Comparison of ENCODE assay signal across 9 mouse cellular contexts in genomic region chr1:88756658-88757057, GRCm38 (mm10). TPM values are rescaled to one million over a fixed set of nuclear protein-coding genes. Genes with fewer than 3 reads are reported as not detected.
DNase-seq lines count a peak whose midpoint lies in the region; ATAC-seq lines count a peak whose summit lies in the region.
"Had no signal": no experiment of that assay in that cellular context is flagged by ENCODE, and none has a peak within 500 bp of the region (broad histone marks: within the 10 kb centered on the region; RNA-seq: fewer than 3 reads in every experiment).

No protein-coding gene starts in this region.

- ATAC-seq in forebrain, embryonic 15.5 days (replicated peaks), result peak; percentile 67
- ATAC-seq in megakaryocyte progenitor cell, adult 5-6 weeks (replicated peaks; ENCODE audit: poor library complexity), result peak; percentile 76
- no peak for ATAC-seq in stomach, embryonic 14.5 days (ENCODE audit: insufficient number of reproducible peaks, insufficient read depth, low FRiP score, low read depth)

- H3K27me3 ChIP-seq in forebrain, embryonic 15.5 days, result no peaks in the 10 kb centered on the region
- no peaks in the 10 kb centered on the region for H3K27me3 ChIP-seq in hindbrain, embryonic 10.5 days (ENCODE audit: insufficient read depth, poor library complexity, severe bottlenecking)
- no peaks in the 10 kb centered on the region for H3K27me3 ChIP-seq in stomach, embryonic 14.5 days (ENCODE audit: control insufficient read depth, insufficient read depth, low read length)

- 60% methylated on average over 7 of the region's 7 CpGs for WGBS in forebrain, embryonic 15.5 days
- WGBS in hindbrain, embryonic 10.5 days, result 76% methylated on average over 7 of the region's 7 CpGs
- WGBS in stomach, embryonic 14.5 days, result 76% methylated on average over 7 of the region's 7 CpGs

- no peaks in the 10 kb centered on the region for H3K9me3 ChIP-seq in forebrain, embryonic 15.5 days
- H3K9me3 ChIP-seq in hindbrain, embryonic 10.5 days, result no peaks in the 10 kb centered on the region
- H3K9me3 ChIP-seq in stomach, embryonic 14.5 days (ENCODE audit: control insufficient read depth, low read depth, low read length), result no peaks in the 10 kb centered on the region

- peak; percentile 15 for DNase-seq in gastrocnemius, adult 18-20 months (ENCODE audit: low spot score)
- DNase-seq in gastrocnemius, postnatal 25 days, result no peak
- peak; percentile 52 for DNase-seq in hindbrain, embryonic 10.5 days (ENCODE audit: low spot score)
- DNase-seq in layer of hippocampus, postnatal 14 days (ENCODE audit: low spot score in 2 of 2), result peak; percentile 63 to 68

- no peak overlapping the region for H3K4me2 ChIP-seq in forebrain, embryonic 15.5 days (replicated peaks)
- no peak overlapping the region for H3K4me2 ChIP-seq in stomach, embryonic 14.5 days (replicated peaks; ENCODE audit: low read depth, low read length)

- 0 out of 2 replicates have a peak, but pooled peaks cover 3% of the 10 kb centered on the region for H3K4me1 ChIP-seq in brown adipose tissue, adult 24 weeks (ENCODE audit: control insufficient read depth, insufficient read depth, insufficient read length, low read length)
- peaks cover 33% of the 10 kb centered on the region for H3K4me1 ChIP-seq in forebrain, embryonic 15.5 days
- peaks cover 41% of the 10 kb centered on the region for H3K4me1 ChIP-seq in hindbrain, embryonic 10.5 days (replicated peaks)
- peaks cover 15% of the 10 kb centered on the region for H3K4me1 ChIP-seq in stomach, embryonic 14.5 days (ENCODE audit: control insufficient read depth, insufficient read depth, low read length)

- H3K36me3 ChIP-seq in forebrain, embryonic 15.5 days, result no peaks in the 10 kb centered on the region
- H3K36me3 ChIP-seq in hindbrain, embryonic 10.5 days, result no peaks in the 10 kb centered on the region
- no peaks in the 10 kb centered on the region for H3K36me3 ChIP-seq in stomach, embryonic 14.5 days (ENCODE audit: control insufficient read depth, insufficient read depth, low read length)
- H3K36me3 ChIP-seq: G1E had no signal

- H3K27ac ChIP-seq in brown adipose tissue, adult 24 weeks (replicated peaks; ENCODE audit: low read depth, low read length), result 0 out of 2 replicates have a peak overlapping the region, but pooled peaks have one; percentile 13
- H3K27ac ChIP-seq in forebrain, embryonic 15.5 days (replicated peaks), result peak overlapping the region; percentile 75
- peak overlapping the region; percentile 68; the same call in 1 of the 2 replicates for H3K27ac ChIP-seq in hindbrain, embryonic 10.5 days
- peak overlapping the region; percentile 44; the same call in 1 of the 2 replicates for H3K27ac ChIP-seq in stomach, embryonic 14.5 days (ENCODE audit: low read length)

- H3K4me3 ChIP-seq in brown adipose tissue, adult 24 weeks (ENCODE audit: insufficient read depth, low read depth, low read length), result no peak overlapping the region
- H3K4me3 ChIP-seq in forebrain, embryonic 15.5 days, result no peak overlapping the region
- H3K4me3 ChIP-seq in hindbrain, embryonic 10.5 days, result no peak overlapping the region
- H3K4me3 ChIP-seq in stomach, embryonic 14.5 days (ENCODE audit: low read depth, low read length), result no peak overlapping the region

- no peak overlapping the region for H3K9ac ChIP-seq in forebrain, embryonic 15.5 days (replicated peaks)
- H3K9ac ChIP-seq in stomach, embryonic 14.5 days (replicated peaks; ENCODE audit: low read depth, low read length), result no peak overlapping the region

RNA-seq across cellular contexts. Expression of gene Arl4c, which starts 54.6 kb away (rescaled TPM):
- total RNA-seq in gastrocnemius, adult 18-20 months (2021), result under 1 TPM; 0.39 to 0.52 TPM
- total RNA-seq in gastrocnemius, postnatal 25 days (2021), result under 1 TPM; 0.72 to 0.97 TPM
- polyA plus RNA-seq in brown adipose tissue, adult 24 weeks (2012; ENCODE audit: insufficient read depth, insufficient read length, missing spikeins), result 0.83 and 1.2 TPM in 2 replicates
- polyA plus RNA-seq in forebrain, embryonic 15.5 days (2015; fragmentation: Nextera tagmentation; extraction: Ambion mirVana), result 38.1 and 42.4 TPM in 2 replicates
- polyA plus RNA-seq in hindbrain, embryonic 10.5 days (2016; fragmentation: Nextera tagmentation; extraction: Ambion mirVana), result 18.5 and 22.2 TPM in 2 replicates
- 10 to 100 TPM; 32.4 to 34.2 TPM for total RNA-seq in layer of hippocampus, postnatal 14 days (2021)
- total RNA-seq in megakaryocyte progenitor cell, adult 5-6 weeks (2015), result 3.3 and 5.5 TPM in 2 replicates
- total RNA-seq in megakaryocyte progenitor cell, adult 5-6 weeks (2017), result 4.5 and 5.0 TPM in 2 replicates
- 6.5 TPM in 2 replicates for polyA plus RNA-seq in stomach, embryonic 14.5 days (2014; fragmentation: Nextera tagmentation; extraction: Ambion mirVana)
- polyA plus RNA-seq: G1E had no signal

Comparison
In these comparisons a context has a peak if more than half of its experiments do, and no peak if none do; other contexts are left out.
1. H3K27ac ChIP-seq: peak in every context shown above with its lines; median percentile 75 in forebrain, embryonic 15.5 days; 68 in hindbrain, embryonic 10.5 days; 44 in stomach, embryonic 14.5 days; 13 in brown adipose tissue, adult 24 weeks.
2. RNA of gene Arl4c, which starts 54.6 kb away (total RNA-seq): 32.4 to 34.2 TPM in layer of hippocampus, postnatal 14 days; 3.3 to 5.5 TPM in megakaryocyte progenitor cell, adult 5-6 weeks, 0.72 to 0.97 TPM in gastrocnemius, postnatal 25 days and 0.39 to 0.52 TPM in gastrocnemius, adult 18-20 months; every median in the first group is over 4 times any median in the second.